Mouse (Mus musculus) left cerebral cortex, adult 8-10 months (tissue): Measurements from ENCODE around the gene Clps. TPM values are rescaled to one million over a fixed set of nuclear protein-coding genes. Genes with fewer than 3 reads are reported as not detected.

Source experiments
- DNase-seq, 2 experiments: peaks; one replicate each; pipeline ENCODE4 v3.0.0; 2022; ENCODE audit warnings: low spot score in 2 of 2
- microRNA-seq, 2 experiments: library from miRNA; unstranded; fragments of <30 nt; microRNA quantifications; one replicate each; pipeline ENCODE4 v1.2.0; 2022
- total RNA-seq, 4 experiments: library from RNA; stranded (reverse); gene quantifications; 2 replicates each; pipeline ENCODE4 v1.2.4; 2022

Gene Clps
- total RNA-seq, 4 experiments from 2014 or later: not detected

DNA sequence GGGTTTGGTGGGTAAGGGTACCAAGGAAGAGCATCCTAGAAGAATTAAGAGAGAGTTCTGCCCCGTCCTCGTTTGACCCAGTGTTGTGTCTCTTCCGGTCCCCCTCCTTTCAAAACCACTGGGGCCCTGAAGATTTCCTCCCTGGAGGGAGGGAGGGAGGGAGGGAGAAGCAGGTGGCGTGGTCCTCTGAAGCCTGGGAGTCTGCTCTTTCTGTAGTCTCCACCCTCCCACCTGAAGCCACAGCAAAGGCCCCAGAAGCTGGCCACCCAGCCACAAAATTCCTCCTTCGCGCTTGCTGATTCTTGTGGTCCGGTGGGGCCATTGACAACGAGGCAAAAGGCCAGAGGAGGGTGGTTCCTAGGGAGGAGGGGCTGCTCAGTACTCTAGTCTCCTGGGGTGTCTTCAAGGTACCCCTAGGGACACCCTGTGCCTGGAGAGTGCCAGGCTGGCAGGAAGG lies 41.9 kb downstream of the Clps start:
- no peak for DNase-seq

DNA sequence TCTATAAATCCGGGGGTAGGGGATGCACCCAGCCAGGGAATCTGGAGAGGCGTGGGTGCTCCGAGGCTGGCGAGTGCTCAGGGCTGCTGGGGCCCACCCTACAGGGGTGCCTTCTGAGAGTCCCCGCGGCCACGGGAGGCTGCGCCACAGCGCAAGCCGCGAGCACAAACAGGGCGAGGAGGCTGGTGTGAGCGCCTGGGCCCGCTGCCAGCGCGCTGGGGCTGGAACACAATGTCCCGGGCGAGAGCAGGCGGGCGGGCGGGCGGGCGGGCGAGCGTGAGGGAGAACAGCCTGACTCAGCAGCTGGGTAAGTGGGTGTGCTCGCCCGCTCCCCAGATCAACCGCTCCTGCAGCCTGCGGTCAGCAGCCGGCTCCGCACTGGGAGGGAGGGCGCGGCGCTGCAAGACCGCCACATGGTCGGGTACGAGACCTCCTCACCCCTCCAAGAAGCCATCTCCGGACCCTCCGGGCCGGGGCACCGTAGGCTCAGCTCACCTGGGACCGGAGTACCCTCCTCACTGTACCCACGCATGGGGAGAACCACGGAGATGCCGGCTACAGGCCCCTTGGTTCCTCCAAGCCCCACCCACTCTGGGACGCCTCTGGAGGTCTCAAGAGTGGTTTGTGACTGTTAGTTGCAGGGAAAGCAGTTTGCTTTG lies 42.5 kb downstream of the Clps start:
- DNase-seq: peak; percentile 84 to 91

DNA sequence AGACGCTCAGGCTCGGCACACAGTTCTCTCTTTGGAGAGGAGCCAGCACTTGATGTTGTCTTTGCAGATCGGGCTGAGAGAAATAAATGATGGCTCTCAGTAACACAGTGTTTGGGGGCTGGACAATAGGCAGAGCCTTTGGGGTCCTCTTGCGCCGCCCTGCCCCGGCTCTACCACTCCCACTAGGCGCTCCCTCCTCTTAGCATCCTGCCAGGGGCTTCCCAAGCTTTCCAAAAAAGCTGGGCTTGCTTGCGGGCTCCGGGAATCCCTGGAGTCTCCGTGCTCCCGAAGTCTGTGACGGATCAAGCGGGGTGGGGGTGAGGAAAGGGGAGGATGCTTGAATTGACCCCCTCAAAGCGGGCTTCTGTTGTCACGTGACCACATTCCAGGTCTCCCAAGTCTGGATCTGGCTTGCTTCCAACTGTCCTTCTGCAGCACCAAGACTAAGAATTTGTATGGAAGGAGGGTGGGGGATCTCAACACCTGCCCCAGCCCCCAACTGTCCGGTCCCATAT lies 43.1 kb downstream of the Clps start, which contains the start of gene Fkbp5:
Gene Fkbp5 (minus strand): TSS at position 87 of the 515 bp plus-strand sequence.
- DNase-seq: no peak

- no peak for DNase-seq
These were observed 43.7 kb downstream of the Clps start for GRCm38 (mm10) chr17:28516881-28517280.

- no peak for DNase-seq
These were observed 44.9 kb downstream of the Clps start for GRCm38 (mm10) chr17:28515431-28516341.

DNA sequence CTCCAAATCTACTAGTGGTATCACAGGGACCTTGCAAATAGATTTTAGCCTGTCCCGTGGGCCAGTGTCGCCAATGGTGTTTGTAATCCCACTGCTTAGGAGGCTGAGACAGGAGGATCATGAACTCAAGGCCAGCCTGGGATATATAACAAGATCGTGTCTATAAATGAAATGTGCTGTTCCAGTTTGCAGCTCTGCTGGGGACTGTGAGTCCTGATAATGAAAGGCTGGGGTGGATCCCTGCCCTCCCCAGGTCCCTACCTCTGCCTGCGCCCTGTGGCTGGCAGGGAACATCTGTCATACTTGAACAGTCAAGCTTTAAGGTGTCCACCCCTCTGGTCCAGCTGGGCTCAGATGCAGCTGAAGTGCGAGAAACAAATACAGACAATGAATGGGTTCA lies 46.0 kb downstream of the Clps start:
- no peak for DNase-seq

- no peak for DNase-seq
These were observed 46.7 kb downstream of the Clps start for GRCm38 (mm10) chr17:28513844-28514243.

DNA sequence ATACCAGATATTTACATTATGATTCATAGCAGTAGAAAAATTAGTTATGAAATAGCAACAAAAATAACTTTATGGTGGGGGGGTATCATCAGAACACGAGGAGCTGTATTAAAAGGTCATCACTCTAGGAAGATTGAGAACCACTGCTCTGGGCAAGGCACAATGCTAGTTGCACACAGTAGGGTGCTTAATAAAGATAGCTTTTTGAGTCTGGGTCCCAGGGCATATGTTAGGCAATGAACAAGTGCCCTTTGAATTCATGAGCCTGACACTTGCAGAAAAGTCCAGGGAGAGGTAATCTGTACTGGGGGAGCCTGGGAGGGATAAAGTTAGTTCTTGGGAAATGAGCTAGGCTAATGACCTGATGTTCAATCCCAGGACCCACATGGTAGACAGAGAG lies 47.2 kb downstream of the Clps start:
- no peak for DNase-seq

GRCm38 (mm10) chr17:28512696-28513095 lies 47.9 kb downstream of the Clps start:
- DNase-seq: no peak

- DNase-seq: no peak
These were observed 48.7 kb downstream of the Clps start for GRCm38 (mm10) chr17:28511616-28512541.

DNA sequence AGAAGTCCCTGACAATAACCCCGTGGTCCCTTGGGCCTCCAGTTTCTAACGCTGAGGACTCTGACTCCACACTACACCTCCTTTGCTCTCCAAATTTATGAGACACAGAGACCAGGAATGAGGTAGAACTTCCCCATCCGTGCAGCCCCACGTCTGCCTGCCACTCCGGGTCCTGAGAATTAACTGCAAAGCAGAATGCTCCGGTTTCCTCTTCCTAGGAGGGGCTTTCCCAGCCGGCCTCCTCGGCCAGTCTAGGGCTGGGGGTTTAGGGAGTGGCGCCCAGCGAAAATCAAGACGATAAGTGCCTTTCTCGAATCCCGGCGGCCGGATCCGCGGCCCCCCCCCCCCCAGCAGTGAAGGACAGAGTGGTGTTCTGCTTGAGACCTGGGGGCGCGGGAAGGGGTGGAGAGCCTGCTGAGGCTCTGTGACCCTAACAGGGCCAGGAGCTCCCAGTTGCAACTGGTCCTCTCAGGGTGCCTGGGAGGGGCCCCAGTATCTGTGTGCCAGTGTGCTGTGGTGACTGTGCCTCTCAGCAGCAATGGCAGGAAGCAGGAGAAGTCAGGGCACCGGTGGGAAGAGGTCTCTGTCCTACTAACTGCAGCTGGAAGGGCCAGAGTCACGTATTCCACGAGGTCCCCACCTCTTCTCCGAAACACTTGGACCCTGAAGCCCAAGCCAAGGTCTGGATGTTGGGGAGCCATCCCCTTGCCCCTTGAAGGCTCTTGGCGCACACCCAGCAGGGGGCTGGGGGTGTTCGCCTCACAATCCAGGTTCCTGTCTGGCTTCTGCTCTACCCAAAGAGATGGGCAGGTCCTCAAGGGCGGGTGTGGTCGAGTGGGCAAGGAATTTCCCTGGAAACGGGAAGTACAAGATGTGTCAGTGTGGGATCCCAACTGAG lies 49.9 kb downstream of the Clps start:
- DNase-seq: no peak

Small RNAs within 50 kb of the gene (microRNA-seq; reads per million reads assigned to microRNA genes)
- gene Gm25195 (0 reads per million in 2 experiments), gene Mir6969 (0 reads per million in 2 experiments)

Other genes with a start within 250 kb of the Clps start
- 10 to 100 TPM; 29.4 to 31.2 (median 30.5) TPM for gene Fance, start 247.2 kb downstream of the Clps start, total RNA-seq
- gene Rpl10a, start 232.3 kb downstream of the Clps start, total RNA-seq: 100 to 1,000 TPM; 323 to 368 (median 355) TPM
- gene Tead3, start 209.9 kb downstream of the Clps start, total RNA-seq: 1 to 10 TPM; 2.3 to 4.0 (median 3.0) TPM
- under 1 TPM in 1 of 4 experiments, not detected in 3; 0.27 TPM for gene Tulp1, start 195.5 kb downstream of the Clps start, total RNA-seq
- gene Fkbp5, start 43.2 kb downstream of the Clps start, total RNA-seq: 10 to 100 TPM; 34.6 to 56.0 (median 46.5) TPM
- gene Armc12, start 30.0 kb downstream of the Clps start, total RNA-seq: not detected
- gene Clpsl2, start 11.4 kb downstream of the Clps start, total RNA-seq: not detected
- gene Lhfpl5, start 14.9 kb upstream of the Clps start, total RNA-seq: 1 to 10 TPM; 4.0 to 6.1 (median 5.3) TPM
- 10 to 100 TPM; 81.5 to 96.3 (median 93.3) TPM for gene Srpk1, start 61.9 kb upstream of the Clps start, total RNA-seq
- 1 to 10 TPM; 6.0 to 8.4 (median 6.9) TPM for gene Slc26a8, start 129.5 kb upstream of the Clps start, total RNA-seq
- 10 to 100 TPM; 70.2 to 84.1 (median 76.9) TPM for gene Mapk14, start 130.6 kb upstream of the Clps start, total RNA-seq
- 1 to 10 TPM; 1.3 to 4.8 (median 1.5) TPM for gene AC170998.1, start 165.3 kb upstream of the Clps start, total RNA-seq
- gene Mapk13, start 208.5 kb upstream of the Clps start, total RNA-seq: 1 to 10 TPM; 2.1 to 3.4 (median 2.7) TPM
- 10 to 100 TPM; 44.2 to 56.6 (median 52.6) TPM for gene Brpf3, start 240.3 kb upstream of the Clps start, total RNA-seq